Mouse (Mus musculus) cerebellum, adult 9-11 months (tissue): Measurements from ENCODE around the gene Cfap54.

Source experiments
- DNase-seq: peaks from one replicate; pipeline ENCODE4 v3.0.0; 2022

The Cfap54 gene

GRCm38 (mm10) chr10:93081133-93081779 is at the start of gene Cfap54:
TSS of gene Cfap54 (minus strand) at chr10:93081618.
- peak; percentile 83 for DNase-seq

GRCm38 (mm10) chr10:93130456-93130940 is 49.1 kb upstream of the Cfap54 start:
- DNase-seq: no peak

GRCm38 (mm10) chr10:93129904-93130455 is 48.6 kb upstream of the Cfap54 start:
- no peak for DNase-seq

GRCm38 (mm10) chr10:93129345-93129744 is 47.9 kb upstream of the Cfap54 start:
- no peak for DNase-seq

GRCm38 (mm10) chr10:93128566-93128965 is 47.1 kb upstream of the Cfap54 start:
- no peak for DNase-seq

- no peak for DNase-seq
Observed at GRCm38 (mm10) chr10:93126025-93126424, 44.6 kb upstream of the Cfap54 start.

- no peak for DNase-seq
Observed at GRCm38 (mm10) chr10:93123957-93124613, 42.7 kb upstream of the Cfap54 start.

- no peak for DNase-seq
Observed at GRCm38 (mm10) chr10:93123310-93123709, 41.9 kb upstream of the Cfap54 start.

- DNase-seq: no peak
Observed at GRCm38 (mm10) chr10:93122399-93123184, 41.2 kb upstream of the Cfap54 start.

- no peak for DNase-seq
Observed at GRCm38 (mm10) chr10:93121262-93121860, 39.9 kb upstream of the Cfap54 start.

GRCm38 (mm10) chr10:93119809-93120208 is 38.4 kb upstream of the Cfap54 start:
- no peak for DNase-seq

- DNase-seq: no peak
Observed at GRCm38 (mm10) chr10:93116636-93117035, 35.2 kb upstream of the Cfap54 start.

GRCm38 (mm10) chr10:93115743-93116142 is 34.3 kb upstream of the Cfap54 start:
- no peak for DNase-seq

GRCm38 (mm10) chr10:93114782-93115181 is 33.4 kb upstream of the Cfap54 start:
- DNase-seq: no peak

- DNase-seq: no peak
Observed at GRCm38 (mm10) chr10:93113968-93114367, 32.5 kb upstream of the Cfap54 start.

GRCm38 (mm10) chr10:93112021-93112420 is 30.6 kb upstream of the Cfap54 start:
- DNase-seq: no peak

GRCm38 (mm10) chr10:93111412-93111811 is 30.0 kb upstream of the Cfap54 start:
- DNase-seq: no peak

- DNase-seq: no peak
Observed at GRCm38 (mm10) chr10:93105358-93105757, 23.9 kb upstream of the Cfap54 start.

GRCm38 (mm10) chr10:93104357-93104756 is 22.9 kb upstream of the Cfap54 start:
- no peak for DNase-seq

- no peak for DNase-seq
Observed at GRCm38 (mm10) chr10:93103676-93104075, 22.3 kb upstream of the Cfap54 start.

- no peak for DNase-seq
Observed at GRCm38 (mm10) chr10:93102321-93102720, 20.9 kb upstream of the Cfap54 start.

GRCm38 (mm10) chr10:93098211-93098805 is 16.9 kb upstream of the Cfap54 start:
- no peak for DNase-seq

- no peak for DNase-seq
Observed at GRCm38 (mm10) chr10:93097439-93097838, 16.0 kb upstream of the Cfap54 start.
